Mouse (Mus musculus) monocyte, adult 5-6 weeks (primary cell): ENCODE measurements around the gene Zfp202. TPM values are rescaled to one million over a fixed set of nuclear protein-coding genes. Genes with fewer than 3 reads are reported as not detected.
"Not testable (repeated sequence)": the region's sequence is repeated elsewhere in the genome, so short reads cannot be mapped to it uniquely, and the experiment has no call there.

ENCODE experiments used
- ATAC-seq: fragments of 153-309, 156-312 bp; replicated peaks from 2 replicates; pipeline ENCODE4 v1.8.0; 2017; ENCODE audit warnings: mild to moderate bottlenecking; ENCODE audit not compliant: low TSS enrichment, insufficient number of reproducible peaks, severe bottlenecking, poor library complexity, low FRiP score
- total RNA-seq: library from RNA; stranded (forward); fragments of 200-1000, 200-491, 200-594 nt; gene quantifications from 3 replicates; pipeline ENCODE4 v1.2.3, GENCODE M21; 2017

The Zfp202 gene
- 1.5 to 3.0 TPM (median 2.8 TPM) in 3 replicates for total RNA-seq

- peak; percentile 81 for ATAC-seq
Observed at GRCm38 (mm10) chr9:40192098-40193038, at the start of gene Zfp202. TSS of gene Zfp202 (plus strand) at chr9:40192316.

GRCm38 (mm10) chr9:40155118-40155644 is 36.9 kb upstream of the Zfp202 start:
- no peak for ATAC-seq

- no peak for ATAC-seq
Observed at GRCm38 (mm10) chr9:40166446-40166845, 25.7 kb upstream of the Zfp202 start.

GRCm38 (mm10) chr9:40177017-40177416 is 15.1 kb upstream of the Zfp202 start:
- ATAC-seq = no peak

- ATAC-seq = no peak
Observed at GRCm38 (mm10) chr9:40180620-40181019, 11.5 kb upstream of the Zfp202 start, which contains the start of gene Olfr986. TSS of gene Olfr986 (plus strand) at chr9:40180920.

- not testable (repeated sequence) for ATAC-seq
Observed at GRCm38 (mm10) chr9:40185166-40185565, 7.0 kb upstream of the Zfp202 start.

- no peak for ATAC-seq
Observed at GRCm38 (mm10) chr9:40191086-40191876, 835 bp upstream of the Zfp202 start.

- ATAC-seq = no peak
Observed at GRCm38 (mm10) chr9:40195981-40196380, 3.9 kb downstream of the Zfp202 start.

- no peak for ATAC-seq
Observed at GRCm38 (mm10) chr9:40206546-40206950, 14.4 kb downstream of the Zfp202 start.

GRCm38 (mm10) chr9:40210744-40211143 is 18.6 kb downstream of the Zfp202 start:
- ATAC-seq = no peak

GRCm38 (mm10) chr9:40214058-40214457 is 21.9 kb downstream of the Zfp202 start:
- ATAC-seq = no peak

- ATAC-seq = no peak
Observed at GRCm38 (mm10) chr9:40216651-40217050, 24.5 kb downstream of the Zfp202 start.

GRCm38 (mm10) chr9:40224289-40224688 is 32.2 kb downstream of the Zfp202 start:
- ATAC-seq = no peak

- no peak for ATAC-seq
Observed at GRCm38 (mm10) chr9:40227874-40228789, 36.0 kb downstream of the Zfp202 start.

GRCm38 (mm10) chr9:40228804-40229331 is 36.8 kb downstream of the Zfp202 start:
- ATAC-seq = no peak

- ATAC-seq = no peak
Observed at GRCm38 (mm10) chr9:40229479-40229878, 37.4 kb downstream of the Zfp202 start.

GRCm38 (mm10) chr9:40231019-40231418 is 38.9 kb downstream of the Zfp202 start:
- ATAC-seq = no peak
